Mouse (Mus musculus) embryonic facial prominence, embryonic 14.5 days (tissue): ENCODE measurements around the gene Rai14. TPM values are rescaled to one million over a fixed set of nuclear protein-coding genes. Genes with fewer than 3 reads are reported as not detected.
A peak's percentile ranks its signal among the peaks of the same experiment; 100 is the strongest.

Source experiments
- ATAC-seq: fragments of 200-750 bp; cut with Nextera tagmentation; 2 replicates; pipeline ENCODE4 v1.8.0; 2017; ENCODE audit warnings: low read depth, moderate number of reproducible peaks, moderate TSS enrichment
- DNase-seq: peaks from one replicate; pipeline ENCODE4 v3.0.0-alpha.2; 2015; ENCODE audit warnings: low spot score
- H3K27ac ChIP-seq: fragments of 300-500 bp; sonication (generic); replicated peaks from 2 replicates; pipeline ENCODE4 v1.5.1; 2014; ENCODE audit warnings: low read depth, mild to moderate bottlenecking, low read length, moderate library complexity
- H3K27me3 ChIP-seq: fragments of 300-500 bp; sonication (generic); replicated peaks from 2 replicates; pipeline ENCODE4 v1.6.1; 2014; ENCODE audit warnings: low read length; ENCODE audit not compliant: control insufficient read depth, insufficient read depth
- H3K36me3 ChIP-seq: fragments of 300-500 bp; sonication (generic); 2 replicates; pipeline ENCODE4 v1.6.1; 2014; ENCODE audit warnings: low read length, mixed read lengths; ENCODE audit not compliant: control insufficient read depth, insufficient read depth
- H3K4me1 ChIP-seq: fragments of 300-500 bp; sonication (generic); 2 replicates; pipeline ENCODE4 v1.6.1; 2014; ENCODE audit warnings: antibody characterized with exemption, low read length; ENCODE audit not compliant: control insufficient read depth, insufficient read depth
- H3K4me2 ChIP-seq: fragments of 300-500 bp; sonication (generic); 2 replicates; pipeline ENCODE4 v1.6.1; 2014; ENCODE audit warnings: low read depth, mild to moderate bottlenecking, low read length, moderate library complexity, mixed read lengths
- H3K4me3 ChIP-seq: fragments of 300-500 bp; sonication (generic); 2 replicates; pipeline ENCODE4 v1.5.1; 2014; ENCODE audit warnings: low read depth, mild to moderate bottlenecking, low read length
- H3K9ac ChIP-seq: fragments of 300-500 bp; sonication (generic); 2 replicates; pipeline ENCODE4 v1.6.1; 2014; ENCODE audit warnings: low read depth, mild to moderate bottlenecking, low read length, moderate library complexity, mixed read lengths
- H3K9me3 ChIP-seq: fragments of 300-500 bp; sonication (generic); 2 replicates; pipeline ENCODE4 v1.6.1; 2016; ENCODE audit warnings: low read length; ENCODE audit not compliant: control insufficient read depth
- WGBS: fragments of 180-500 bp; shearing (Covaris S2); extraction: QIAGEN DNeasy Blood & Tissue Kit; methylation state at CpG from one replicate; pipeline ENCODE4 v1.1.7; 2014; 5-methylcytosine and 5-hydroxymethylcytosine counted together
- polyA plus RNA-seq: library from polyadenylated mRNA; unstranded; fragments of >200 nt; fragmentation: Nextera tagmentation; extraction: Ambion mirVana; gene quantifications from 2 replicates; pipeline ENCODE4 v1.2.1, GENCODE M21; 2014

The Rai14 gene
- polyA plus RNA-seq, 1 experiment from 2014 or later = 52.4 TPM

GRCm38 (mm10) chr15:10598259-10599225, 115.9 kb downstream of the Rai14 start:
- whole genome bisulfite sequencing = 19% methylated on average over 16 of the region's 16 CpGs
- Histone ChIP-seq H3K27ac (peak overlapping the region; percentile 88), H3K4me3 (no peak overlapping the region), H3K4me2 (no peak overlapping the region), H3K4me1 (peaks cover 41% of the 10 kb centered on the region), H3K9ac (no peak overlapping the region), H3K36me3 (peaks cover 4% of the 10 kb centered on the region; the same call in 1 of the 2 replicates), H3K27me3 (no peaks in the 10 kb centered on the region), H3K9me3 (no peaks in the 10 kb centered on the region)
- DNase-seq = peak; percentile 88
- ATAC-seq = peak; percentile 84

- peaks cover 8% of the 10 kb centered on the region; the same call in 1 of the 2 replicates for H3K36me3 ChIP-seq
- ATAC-seq (no peak), DNase-seq (no peak)
- no peak overlapping the region for H3K9ac ChIP-seq
- peak overlapping the region; percentile 88; the same call in 1 of the 2 replicates for H3K27ac ChIP-seq
- no peaks in the 10 kb centered on the region for H3K27me3 ChIP-seq
- no peak overlapping the region for H3K4me3 ChIP-seq
- peaks cover 51% of the 10 kb centered on the region for H3K4me1 ChIP-seq
- no peak overlapping the region for H3K4me2 ChIP-seq
- H3K9me3 ChIP-seq = no peaks in the 10 kb centered on the region
- WGBS = 93% methylated on average over 9 of the region's 9 CpGs
These were observed 117.6 kb downstream of the Rai14 start for GRCm38 (mm10) chr15:10596871-10597270.

GRCm38 (mm10) chr15:10595408-10595807, 119.0 kb downstream of the Rai14 start:
- H3K27ac ChIP-seq = peak overlapping the region; percentile 24; the same call in 1 of the 2 replicates
- H3K9ac ChIP-seq = no peak overlapping the region
- WGBS = 75% methylated on average over 6 of the region's 6 CpGs
- DNase-seq (no peak), ATAC-seq (no peak)
- H3K4me2 ChIP-seq = no peak overlapping the region
- no peaks in the 10 kb centered on the region for H3K9me3 ChIP-seq
- no peak overlapping the region for H3K4me3 ChIP-seq
- H3K36me3 ChIP-seq = peaks cover 8% of the 10 kb centered on the region; the same call in 1 of the 2 replicates
- peaks cover 49% of the 10 kb centered on the region for H3K4me1 ChIP-seq
- no peaks in the 10 kb centered on the region for H3K27me3 ChIP-seq

- no peak overlapping the region for H3K4me3 ChIP-seq
- no peak for DNase-seq
- H3K4me1 ChIP-seq = peaks cover 44% of the 10 kb centered on the region
- H3K36me3 ChIP-seq = peaks cover 8% of the 10 kb centered on the region; the same call in 1 of the 2 replicates
- no peak for ATAC-seq
- no peaks in the 10 kb centered on the region for H3K9me3 ChIP-seq
- H3K27me3 ChIP-seq = no peaks in the 10 kb centered on the region
- no peak overlapping the region for H3K4me2 ChIP-seq
- peak overlapping the region; percentile 24 for H3K27ac ChIP-seq
- no peak overlapping the region for H3K9ac ChIP-seq
- 62% methylated on average over 10 of the region's 10 CpGs for WGBS
These were observed 119.5 kb downstream of the Rai14 start for GRCm38 (mm10) chr15:10594910-10595309.

DNA sequence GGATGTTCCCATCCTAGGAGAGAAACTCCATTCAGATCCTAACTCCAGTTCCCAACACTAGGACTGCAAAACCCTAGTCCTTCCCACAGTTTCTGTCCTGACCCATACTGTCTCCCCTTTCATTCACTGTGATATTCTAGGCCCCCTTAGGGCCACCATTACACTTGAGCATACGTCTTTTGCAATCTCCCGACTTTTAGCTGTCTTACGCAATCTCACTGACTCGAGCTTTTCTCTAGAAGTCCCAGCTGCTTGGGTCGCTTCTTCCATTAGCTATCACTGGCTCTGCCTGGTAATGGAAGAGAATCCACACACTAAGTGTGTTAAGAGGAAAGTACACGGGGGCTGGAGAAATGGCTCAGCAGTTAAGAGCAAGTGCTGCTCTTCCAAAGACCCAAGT, 121.3 kb downstream of the Rai14 start:
- no peaks in the 10 kb centered on the region for H3K27me3 ChIP-seq
- no peaks in the 10 kb centered on the region for H3K9me3 ChIP-seq
- H3K9ac ChIP-seq = no peak overlapping the region
- H3K4me1 ChIP-seq = peaks cover 27% of the 10 kb centered on the region
- no peak overlapping the region for H3K4me2 ChIP-seq
- H3K4me3 ChIP-seq = no peak overlapping the region
- H3K36me3 ChIP-seq = peaks cover 21% of the 10 kb centered on the region
- ATAC-seq (no peak), DNase-seq (no peak)
- 80% methylated on average over 6 of the region's 6 CpGs for WGBS
- H3K27ac ChIP-seq = peak overlapping the region; percentile 39

DNA sequence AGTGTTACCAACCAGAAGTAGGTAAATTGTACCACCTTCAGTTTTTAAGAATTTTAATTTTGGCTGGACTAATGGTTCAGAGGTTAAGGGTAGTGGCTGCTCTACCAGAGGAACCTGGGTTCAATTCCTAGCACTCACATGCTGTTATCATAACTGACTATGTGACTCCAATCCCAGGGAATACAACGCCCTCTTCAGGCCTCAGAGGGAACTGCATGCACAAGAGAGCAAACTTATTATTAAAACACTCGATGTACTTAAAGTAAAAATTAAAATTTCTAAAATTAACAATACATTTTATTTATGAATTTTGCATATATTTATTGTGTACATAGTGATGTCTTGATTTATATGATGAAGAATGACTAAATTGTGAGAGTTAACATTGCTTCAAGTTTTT, 127.9 kb downstream of the Rai14 start:
- H3K9me3 ChIP-seq = no peaks in the 10 kb centered on the region
- H3K9ac ChIP-seq = no peak overlapping the region
- 87% methylated on average over 2 of the region's 2 CpGs for WGBS
- H3K4me2 ChIP-seq = no peak overlapping the region
- DNase-seq (no peak), ATAC-seq (no peak)
- H3K36me3 ChIP-seq = peaks cover 52% of the 10 kb centered on the region
- no peak overlapping the region for H3K27ac ChIP-seq
- H3K4me1 ChIP-seq = no peaks in the 10 kb centered on the region
- no peaks in the 10 kb centered on the region for H3K27me3 ChIP-seq
- H3K4me3 ChIP-seq = no peak overlapping the region

DNA sequence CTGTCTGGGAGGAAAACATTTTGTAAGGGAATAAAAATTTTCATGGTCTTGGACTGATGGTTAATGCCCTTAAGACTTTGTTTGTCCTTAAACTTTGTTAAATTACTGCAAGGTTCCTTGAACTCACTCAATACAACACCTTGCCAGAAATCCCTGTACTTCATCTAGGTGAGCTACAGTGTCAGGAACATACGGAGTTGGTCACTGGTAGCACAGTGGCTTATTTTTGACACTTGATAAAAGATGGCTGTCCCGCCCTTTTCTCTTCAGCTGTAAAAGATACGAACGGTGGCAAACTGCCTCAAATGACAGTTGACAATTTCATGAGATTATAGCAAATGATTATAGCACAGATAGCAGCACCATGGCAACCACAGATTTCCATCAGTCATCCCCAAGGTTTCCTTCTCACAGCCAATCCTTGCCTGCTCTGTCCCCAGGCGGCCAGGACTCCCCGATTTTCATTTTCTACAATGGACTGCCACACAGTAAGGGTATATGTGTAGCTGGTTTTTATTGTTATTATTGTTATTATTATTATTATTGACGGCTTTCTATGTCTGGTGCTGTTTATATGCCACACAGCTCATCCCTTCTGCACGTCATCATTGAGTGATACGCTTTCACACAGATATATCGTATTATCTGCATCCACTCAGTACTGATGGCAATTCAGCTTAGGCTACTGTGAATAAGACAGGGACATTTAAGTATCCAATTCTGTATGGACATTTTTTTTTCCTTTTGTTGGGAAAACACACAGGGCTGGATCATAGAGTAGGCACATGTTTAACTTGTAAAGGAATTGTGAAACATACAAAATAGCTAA, 129.9 kb downstream of the Rai14 start:
- WGBS = 87% methylated on average over 10 of the region's 10 CpGs
- no peak for ATAC-seq
- no peak overlapping the region for H3K4me2 ChIP-seq

GRCm38 (mm10) chr15:10583408-10583807, 131.0 kb downstream of the Rai14 start:
- Histone ChIP-seq H3K36me3 (peaks cover 49% of the 10 kb centered on the region), H3K9me3 (no peaks in the 10 kb centered on the region), H3K4me2 (no peak overlapping the region), H3K4me1 (no peaks in the 10 kb centered on the region), H3K27me3 (no peaks in the 10 kb centered on the region), H3K9ac (no peak overlapping the region), H3K27ac (no peak overlapping the region), H3K4me3 (no peak overlapping the region)
- DNase-seq (peak; percentile 92), ATAC-seq (peak; percentile 87)
- 40% methylated on average over 8 of the region's 8 CpGs for WGBS

More for the DNA sequence above, 129.9 kb downstream of the Rai14 start:
- Histone ChIP-seq H3K9me3 (no peaks in the 10 kb centered on the region), H3K9ac (no peak overlapping the region), H3K36me3 (peaks cover 51% of the 10 kb centered on the region), H3K27ac (no peak overlapping the region), H3K4me1 (no peaks in the 10 kb centered on the region), H3K4me3 (no peak overlapping the region), H3K27me3 (no peaks in the 10 kb centered on the region)
- DNase-seq = no peak
